Mouse (Mus musculus) liver, postnatal 0 days (tissue): ENCODE data around the gene Plxna2.

Experiments used
- CTCF ChIP-seq: sonication (generic); IDR thresholded peaks from 2 replicates; pipeline ENCODE4 v1.5.1; 2016; ENCODE audit warnings: antibody characterized with exemption, low read depth
- EP300 ChIP-seq: IDR thresholded peaks from 2 replicates; pipeline ENCODE4 v1.6.1; 2016; ENCODE audit warnings: antibody characterized with exemption, low read depth, mild to moderate bottlenecking

GRCm38 (mm10) chr1:194847014-194847413, 229.0 kb downstream of the Plxna2 start:
- TF ChIP-seq EP300 (no peak), CTCF (no peak)
